Mouse (Mus musculus) limb, embryonic 14.5 days (tissue): ENCODE data around the gene Snrpb2. TPM values are rescaled to one million over a fixed set of nuclear protein-coding genes. Genes with fewer than 3 reads are reported as not detected.
A peak's percentile ranks its signal among the peaks of the same experiment; 100 is the strongest.

ENCODE experiments used
- ATAC-seq: fragments of 200-750 bp; cut with Nextera tagmentation; 2 replicates; pipeline ENCODE4 v1.8.0; 2017; ENCODE audit warnings: low read depth, moderate number of reproducible peaks, moderate TSS enrichment; ENCODE audit not compliant: low FRiP score
- DNase-seq: peaks from one replicate; pipeline ENCODE4 v3.0.0-alpha.2; 2015; ENCODE audit warnings: low spot score
- H3K27ac ChIP-seq: fragments of 300-500 bp; sonication (generic); replicated peaks from 2 replicates; pipeline ENCODE4 v1.5.1; 2014; ENCODE audit warnings: low read depth, mild to moderate bottlenecking, low read length, moderate library complexity, mixed read lengths
- H3K27me3 ChIP-seq: fragments of 300-500 bp; sonication (generic); 2 replicates; pipeline ENCODE4 v1.6.1; 2014; ENCODE audit warnings: low read length, mixed read lengths; ENCODE audit not compliant: control insufficient read depth, insufficient read depth
- H3K36me3 ChIP-seq: fragments of 300-500 bp; sonication (generic); 2 replicates; pipeline ENCODE4 v1.6.1; 2014; ENCODE audit warnings: mild to moderate bottlenecking, low read length, moderate library complexity, mixed read lengths; ENCODE audit not compliant: control insufficient read depth, insufficient read depth
- H3K4me1 ChIP-seq: fragments of 300-500 bp; sonication (generic); 2 replicates; pipeline ENCODE4 v1.6.1; 2014; ENCODE audit warnings: antibody characterized with exemption, low read length, mixed read lengths; ENCODE audit not compliant: control insufficient read depth, insufficient read depth
- H3K4me2 ChIP-seq: fragments of 300-500 bp; sonication (generic); replicated peaks from 2 replicates; pipeline ENCODE4 v1.6.1; 2014; ENCODE audit warnings: low read depth, mild to moderate bottlenecking, low read length, moderate library complexity; ENCODE audit not compliant: severe bottlenecking
- H3K4me3 ChIP-seq: fragments of 300-500 bp; sonication (generic); replicated peaks from 2 replicates; pipeline ENCODE4 v1.5.1; 2014; ENCODE audit warnings: low read length
- H3K9ac ChIP-seq: fragments of 300-500 bp; sonication (generic); 2 replicates; pipeline ENCODE4 v1.6.1; 2014; ENCODE audit warnings: mild to moderate bottlenecking, low read depth, low read length, moderate library complexity; ENCODE audit not compliant: severe bottlenecking
- H3K9me3 ChIP-seq: fragments of 300-500 bp; sonication (generic); 2 replicates; pipeline ENCODE4 v1.6.1; 2016; ENCODE audit warnings: low read length; ENCODE audit not compliant: control insufficient read depth
- POLR2A ChIP-seq: fragments of 200-500 bp; IDR thresholded peaks from 2 replicates; pipeline ENCODE4 v1.8.0; 2012; ENCODE audit warnings: inconsistent platforms, mild to moderate bottlenecking, moderate library complexity, borderline replicate concordance; ENCODE audit not compliant: insufficient read depth, insufficient read length; ENCODE audit errors: extremely low read depth
- WGBS: fragments of 180-500 bp; shearing (Covaris S2); extraction: QIAGEN DNeasy Blood & Tissue Kit; methylation state at CpG from one replicate; pipeline ENCODE4 v1.1.7; 2014; 5-methylcytosine and 5-hydroxymethylcytosine counted together
- polyA plus RNA-seq, 2 experiments: library from polyadenylated mRNA; depleted of rRNA in 1 of 2; stranded (reverse) in 1 of 2; unstranded in 1 of 2; fragments of >200 nt; fragmentation: Nextera tagmentation in 1 of 2; extraction: Ambion mirVana in 1 of 2; gene quantifications; 2 replicates each; pipeline versions ENCODE4 v1.2.1 to v1.2.3; 2012 to 2014

Snrpb2 gene
- polyA plus RNA-seq, 2 experiments: 51.7 to 85.0 TPM

DNA sequence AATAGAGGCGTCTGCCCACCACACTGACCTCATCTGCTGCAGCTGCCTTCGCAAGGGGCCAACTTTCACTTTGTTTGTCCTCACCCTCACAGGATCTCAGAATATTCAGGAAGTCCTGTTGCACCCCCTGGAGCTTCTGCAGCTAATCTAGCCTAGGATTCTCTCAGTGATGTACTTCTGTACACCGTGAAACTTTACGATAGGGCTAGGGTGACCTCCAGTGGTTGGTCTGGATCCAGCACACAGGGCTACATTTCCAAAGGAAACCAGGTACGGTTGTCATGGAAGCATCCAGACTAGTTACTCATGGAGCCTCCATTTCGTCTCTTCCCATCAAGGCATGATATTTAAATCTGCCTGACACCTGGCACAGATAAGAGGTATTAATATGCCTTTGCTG, 30.9 kb downstream of the Snrpb2 start:
- H3K9me3 ChIP-seq: peaks cover 5% of the 10 kb centered on the region; the same call in 1 of the 2 replicates
- DNase-seq (peak; percentile 76), ATAC-seq (peak; percentile 77)
- no peak overlapping the region for H3K27ac ChIP-seq
- H3K4me1 ChIP-seq: no peaks in the 10 kb centered on the region
- no peak overlapping the region for H3K4me2 ChIP-seq
- 19% methylated on average over 6 of the region's 6 CpGs for WGBS
- no peak overlapping the region for H3K4me3 ChIP-seq
- no peak for TF ChIP-seq POLR2A
- H3K27me3 ChIP-seq: no peaks in the 10 kb centered on the region
- no peaks in the 10 kb centered on the region for H3K36me3 ChIP-seq
- H3K9ac ChIP-seq: no peak overlapping the region

DNA sequence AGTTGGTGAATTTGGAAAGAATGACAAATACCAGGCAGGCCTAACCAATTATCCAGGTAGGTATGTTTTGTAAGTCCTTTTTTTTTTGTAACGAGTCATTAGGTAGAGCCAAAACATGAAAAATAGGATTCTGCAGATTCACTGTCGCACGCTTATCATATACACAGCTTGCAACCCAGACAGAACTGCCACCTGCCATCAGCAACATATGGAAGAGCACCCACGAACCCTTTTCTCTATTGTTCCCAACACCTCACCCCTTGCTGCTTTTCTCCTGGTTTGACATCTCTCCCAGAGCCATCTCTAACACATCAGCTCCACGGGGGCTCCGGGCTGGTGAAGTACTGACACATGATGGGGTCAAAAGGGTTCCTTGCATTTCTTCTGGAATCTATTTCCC, 31.9 kb downstream of the Snrpb2 start:
- Histone ChIP-seq H3K4me2 (no peak overlapping the region), H3K27ac (no peak overlapping the region), H3K27me3 (no peaks in the 10 kb centered on the region), H3K36me3 (no peaks in the 10 kb centered on the region), H3K9me3 (peaks cover 5% of the 10 kb centered on the region; the same call in 1 of the 2 replicates), H3K9ac (no peak overlapping the region), H3K4me3 (no peak overlapping the region), H3K4me1 (peaks cover 6% of the 10 kb centered on the region)
- no peak for ATAC-seq
- no peak for DNase-seq
- WGBS: 55% methylated on average over 6 of the region's 6 CpGs
- no peak for TF ChIP-seq POLR2A

DNA sequence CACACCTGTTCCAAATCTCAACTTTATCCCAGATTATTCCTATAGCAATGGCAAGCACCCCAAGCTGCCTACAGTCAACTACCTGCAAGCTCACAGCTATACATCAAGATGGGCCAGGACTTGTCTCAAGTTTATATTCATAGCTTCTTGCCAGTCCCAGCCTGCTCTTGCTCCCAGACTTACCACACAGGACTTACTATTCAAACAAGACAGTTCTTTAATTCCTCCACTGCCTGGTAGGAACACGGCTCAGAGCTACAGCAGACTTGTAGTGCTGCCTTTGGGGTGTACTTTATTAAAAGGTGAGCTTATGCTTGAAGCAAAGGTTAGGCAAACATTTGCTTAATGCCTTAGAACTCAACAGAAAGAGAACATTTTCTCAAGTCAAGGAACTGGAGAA, 34.3 kb downstream of the Snrpb2 start:
- ATAC-seq: no peak
- no peaks in the 10 kb centered on the region for H3K36me3 ChIP-seq
- DNase-seq: no peak
- no peak for TF ChIP-seq POLR2A
- no peak overlapping the region for H3K4me2 ChIP-seq
- H3K4me1 ChIP-seq: peaks cover 10% of the 10 kb centered on the region
- WGBS: 78% methylated on average over 1 of the region's 1 CpGs
- no peaks in the 10 kb centered on the region for H3K27me3 ChIP-seq
- H3K9me3 ChIP-seq: peaks cover 5% of the 10 kb centered on the region; the same call in 1 of the 2 replicates
- H3K4me3 ChIP-seq: no peak overlapping the region
- no peak overlapping the region for H3K9ac ChIP-seq
- H3K27ac ChIP-seq: no peak overlapping the region

DNA sequence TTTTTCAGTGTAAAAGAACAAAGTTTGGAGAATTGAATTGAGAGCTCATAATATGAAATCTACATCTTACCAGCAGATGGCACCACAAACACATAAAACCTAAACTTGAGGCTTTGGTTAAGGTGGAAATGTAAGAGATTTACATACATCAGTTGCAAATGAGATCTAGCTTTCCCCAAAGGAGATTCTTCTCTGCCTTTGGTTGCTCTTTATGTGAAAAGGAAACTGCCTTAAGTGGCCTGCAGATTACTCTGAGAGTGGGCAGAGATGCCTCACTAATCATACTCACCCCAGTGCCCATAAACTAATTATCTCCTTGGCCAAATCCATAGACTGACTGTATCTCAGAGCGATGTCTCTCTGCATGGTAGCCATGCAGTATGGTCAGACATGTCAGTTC, 51.0 kb downstream of the Snrpb2 start:
- Histone ChIP-seq H3K27me3 (no peaks in the 10 kb centered on the region), H3K4me3 (no peak overlapping the region), H3K36me3 (no peaks in the 10 kb centered on the region), H3K9me3 (no peaks in the 10 kb centered on the region), H3K27ac (no peak overlapping the region), H3K9ac (no peak overlapping the region), H3K4me2 (no peak overlapping the region), H3K4me1 (no peaks in the 10 kb centered on the region)
- 95% methylated on average over 1 of the region's 1 CpGs for WGBS
- ATAC-seq (no peak), DNase-seq (peak; percentile 79)
- TF ChIP-seq POLR2A: no peak

DNA sequence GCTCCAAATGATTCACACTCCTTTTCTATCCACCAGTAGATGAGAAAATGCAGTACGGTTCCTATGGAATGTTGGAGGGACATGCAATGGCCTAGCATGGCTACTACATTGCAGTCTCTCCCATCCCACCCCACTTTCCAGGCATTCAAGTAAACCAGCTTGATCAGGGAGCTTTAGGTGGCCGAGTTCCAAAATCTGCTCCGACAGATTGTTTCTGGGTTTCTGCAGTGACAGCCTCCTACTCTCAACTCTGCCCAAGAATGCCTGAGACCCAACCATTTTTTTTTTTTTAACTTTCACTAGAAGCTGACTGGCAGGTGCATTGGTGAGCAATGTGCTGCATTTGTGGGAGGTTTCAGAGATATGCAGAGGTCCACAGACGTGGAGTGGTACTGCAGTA, 51.9 kb downstream of the Snrpb2 start:
- no peaks in the 10 kb centered on the region for H3K9me3 ChIP-seq
- DNase-seq (no peak), ATAC-seq (no peak)
- H3K9ac ChIP-seq: no peak overlapping the region
- 75% methylated on average over 4 of the region's 4 CpGs for WGBS
- no peaks in the 10 kb centered on the region for H3K27me3 ChIP-seq
- H3K4me2 ChIP-seq: no peak overlapping the region
- H3K4me1 ChIP-seq: no peaks in the 10 kb centered on the region
- no peak overlapping the region for H3K4me3 ChIP-seq
- H3K27ac ChIP-seq: no peak overlapping the region
- TF ChIP-seq POLR2A: no peak
- no peaks in the 10 kb centered on the region for H3K36me3 ChIP-seq

DNA sequence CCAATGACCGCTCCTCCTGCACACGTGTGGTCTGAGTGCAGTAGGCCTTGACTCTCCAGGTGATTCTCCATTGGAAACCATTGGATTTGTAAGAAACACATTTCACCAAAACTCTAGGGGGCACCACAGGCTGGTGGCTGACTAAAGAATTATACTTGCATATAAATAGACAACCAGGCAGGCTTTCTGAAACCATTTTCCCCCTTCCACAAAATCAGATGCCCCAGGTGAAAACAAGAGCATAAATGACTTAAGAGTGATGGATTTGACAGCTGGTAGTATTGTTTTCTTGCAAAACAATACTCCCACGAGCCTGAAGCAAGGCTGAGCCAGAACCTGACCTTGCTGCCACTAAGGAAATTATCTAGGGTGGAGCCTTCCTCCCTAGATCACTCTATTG, 54.6 kb downstream of the Snrpb2 start:
- Histone ChIP-seq H3K27me3 (no peaks in the 10 kb centered on the region), H3K4me3 (no peak overlapping the region), H3K27ac (no peak overlapping the region), H3K9me3 (no peaks in the 10 kb centered on the region), H3K4me2 (no peak overlapping the region), H3K36me3 (no peaks in the 10 kb centered on the region), H3K4me1 (no peaks in the 10 kb centered on the region), H3K9ac (no peak overlapping the region)
- TF ChIP-seq POLR2A: no peak
- ATAC-seq (no peak), DNase-seq (no peak)
- WGBS: 65% methylated on average over 3 of the region's 3 CpGs
